ENCODE assay signal across 23 mouse cellular contexts in genomic region chr17:30678523-30678922, GRCm38 (mm10). TPM values are rescaled to one million over a fixed set of nuclear protein-coding genes. Genes with fewer than 3 reads are reported as not detected.
DNase-seq lines count a peak whose midpoint lies in the region; ATAC-seq and TF ChIP-seq lines count a peak whose summit lies in the region.
"Had no signal": no experiment of that assay in that cellular context is flagged by ENCODE, and none has a peak within 500 bp of the region (broad histone marks: within the 10 kb centered on the region; RNA-seq: fewer than 3 reads in every experiment).

No protein-coding gene starts in this region.

- H3K36me3 ChIP-seq in megakaryocyte, embryonic 14.5 days (replicated peaks; ENCODE audit: low read length): no peaks in the 10 kb centered on the region
- no peaks in the 10 kb centered on the region for H3K36me3 ChIP-seq in liver, postnatal 0 days (replicated peaks; ENCODE audit: insufficient read depth, low read length)
- H3K36me3 ChIP-seq: embryonic facial prominence, embryonic 10.5 days; embryonic facial prominence, embryonic 12.5 days; forebrain, embryonic 15.5 days had no signal

- no peak overlapping the region for H3K27ac ChIP-seq in liver, postnatal 0 days (ENCODE audit: low read depth)
- H3K27ac ChIP-seq: embryonic facial prominence, embryonic 10.5 days; embryonic facial prominence, embryonic 12.5 days; forebrain, embryonic 13.5 days; forebrain, embryonic 15.5 days had no signal

- no peaks in the 10 kb centered on the region for H3K4me1 ChIP-seq in megakaryocyte, embryonic 14.5 days
- no peaks in the 10 kb centered on the region for H3K4me1 ChIP-seq in liver, postnatal 0 days (ENCODE audit: insufficient read depth)
- H3K4me1 ChIP-seq: embryonic facial prominence, embryonic 10.5 days; embryonic facial prominence, embryonic 12.5 days; forebrain, embryonic 13.5 days; forebrain, embryonic 15.5 days had no signal

- H3K9me3 ChIP-seq in megakaryocyte, embryonic 14.5 days: peaks cover 45% of the 10 kb centered on the region
- no peaks in the 10 kb centered on the region for H3K9me3 ChIP-seq in liver, postnatal 0 days (ENCODE audit: low read length)
- H3K9me3 ChIP-seq: embryonic facial prominence, embryonic 10.5 days; forebrain, embryonic 15.5 days had no signal

- DNase-seq in R1 (ENCODE audit: low read depth, low spot score): peak; percentile 66
- no peak for DNase-seq in frontal cortex, postnatal 10 days (ENCODE audit: low spot score in 2 of 2)
- DNase-seq in liver, postnatal 0 days: no peak
- DNase-seq: adrenal gland, adult 8-10 months; adrenal gland, postnatal 14 days; adrenal gland, postnatal 36 days; B cell, adult 2 months; cerebellum, adult 11-12 months; cerebellum, adult 2 months; cerebellum, adult 9-10 months; cerebellum, postnatal 10 days; cerebellum, postnatal 25 days; forebrain, postnatal 0 days had no signal

- no peak overlapping the region for H3K9ac ChIP-seq in liver, postnatal 0 days (replicated peaks)
- H3K9ac ChIP-seq: embryonic facial prominence, embryonic 12.5 days; forebrain, embryonic 13.5 days; forebrain, embryonic 15.5 days; forebrain, postnatal 0 days had no signal

- WGBS in liver, postnatal 0 days (ENCODE audit: insufficient replicate concordance): 90% methylated on average over 10 of the region's 10 CpGs

- ATAC-seq in megakaryocyte, adult 5-6 weeks (ENCODE audit: poor library complexity, severe bottlenecking): no peak
- ATAC-seq in liver, postnatal 0 days: no peak
- ATAC-seq: activated CD4-positive, CD25-positive, alpha-beta regulatory T cell, adult 4 months; CD4-positive, CD25-positive, alpha-beta regulatory T cell, adult 4 months; forebrain, embryonic 13.5 days; forebrain, embryonic 15.5 days; forebrain, postnatal 0 days; Patski had no signal

- peak overlapping the region; percentile 5 for H3K4me3 ChIP-seq in megakaryocyte, embryonic 14.5 days (replicated peaks)
- H3K4me3 ChIP-seq in liver, postnatal 0 days (ENCODE audit: low read depth, low read length): no peak overlapping the region
- H3K4me3 ChIP-seq: embryonic facial prominence, embryonic 10.5 days; embryonic facial prominence, embryonic 12.5 days; forebrain, embryonic 13.5 days; forebrain, embryonic 15.5 days had no signal

- TF ChIP-seq EP300 in liver, postnatal 0 days (IDR thresholded peaks at IDR 0.05; ENCODE audit: low read depth): no peak

- H3K27me3 ChIP-seq in megakaryocyte, embryonic 14.5 days (replicated peaks): no peaks in the 10 kb centered on the region
- no peaks in the 10 kb centered on the region for H3K27me3 ChIP-seq in liver, postnatal 0 days (ENCODE audit: insufficient read depth, low read length)
- H3K27me3 ChIP-seq: CH12.LX; embryonic facial prominence, embryonic 12.5 days; forebrain, embryonic 13.5 days; forebrain, embryonic 15.5 days; Patski had no signal

- TF ChIP-seq CTCF in liver, postnatal 0 days (IDR thresholded peaks at IDR 0.05; ENCODE audit: low read depth): no peak

- H3K4me2 ChIP-seq in liver, postnatal 0 days (ENCODE audit: low read depth, low read length): no peak overlapping the region
- H3K4me2 ChIP-seq: embryonic facial prominence, embryonic 12.5 days; forebrain, embryonic 13.5 days; forebrain, embryonic 15.5 days had no signal

RNA-seq across cellular contexts. Expression of gene Glo1, which starts 51.9 kb away (rescaled TPM):
- polyA plus RNA-seq in megakaryocyte, embryonic 14.5 days (2012; ENCODE audit: insufficient read depth, low replicate concordance): 0.65 and 21.7 TPM in 2 replicates
- 52.5 and 55.3 TPM in 2 replicates for total RNA-seq in megakaryocyte, adult 5-6 weeks (2015)
- 56.7 and 61.8 TPM in 2 replicates for total RNA-seq in megakaryocyte, adult 5-6 weeks (2017)
- 219 and 220 TPM in 2 replicates for polyA plus RNA-seq in liver, postnatal 0 days (2015; fragmentation: Nextera tagmentation; extraction: Ambion mirVana)

RNA-seq across cellular contexts. Expression of gene Dnah8, which starts 54.4 kb away (rescaled TPM):
- not detected in 2 replicates for polyA plus RNA-seq in megakaryocyte, embryonic 14.5 days (2012; ENCODE audit: insufficient read depth, low replicate concordance)
- total RNA-seq in megakaryocyte, adult 5-6 weeks (2015): 23.8 and 24.3 TPM in 2 replicates
- total RNA-seq in megakaryocyte, adult 5-6 weeks (2017): 35.7 and 43.9 TPM in 2 replicates
- 0.63 and 0.64 TPM in 2 replicates for polyA plus RNA-seq in liver, postnatal 0 days (2015; fragmentation: Nextera tagmentation; extraction: Ambion mirVana)
- polyA plus RNA-seq: Patski had no signal
